Mouse (Mus musculus) urinary bladder, postnatal 36 days (tissue): ENCODE measurements around the gene AI593442.

Source experiments
- DNase-seq, 2 experiments: peaks; one replicate each; pipeline ENCODE4 v3.0.0; 2022; ENCODE audit warnings: low spot score in 2 of 2, mixed read lengths in 1 of 2

The AI593442 gene

DNA sequence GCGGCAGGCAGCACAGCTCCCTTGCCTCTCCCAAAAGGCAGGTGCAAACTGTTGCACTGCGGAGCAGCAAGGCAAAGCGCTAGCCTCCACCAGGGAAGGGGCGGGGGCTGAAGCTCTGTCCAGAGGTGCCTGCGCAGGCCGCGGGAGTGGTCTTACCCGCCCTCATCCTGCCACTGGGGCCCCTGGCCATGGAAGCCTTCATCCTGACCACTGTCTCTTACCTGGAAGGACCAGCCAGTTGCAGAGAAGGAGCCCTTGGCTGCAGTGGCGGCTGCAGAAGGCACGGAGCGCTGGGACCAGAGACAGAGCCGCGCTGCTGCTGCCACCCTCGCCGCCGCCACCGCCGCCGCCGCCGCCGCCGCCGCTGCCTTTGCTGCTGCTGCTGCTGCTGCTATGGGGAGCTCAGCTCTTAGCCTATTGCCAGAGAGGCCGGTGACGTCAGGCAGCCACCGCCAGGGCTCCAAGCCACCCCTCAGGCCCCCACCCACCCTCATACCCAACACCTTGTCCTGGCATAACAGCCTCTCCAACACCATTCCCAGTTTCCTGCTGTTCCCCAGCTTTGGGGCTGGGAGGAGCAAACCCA is at the start of gene AI593442:
AI593442 (minus strand) TSS at position 419 of the 586 bp plus-strand sequence.
- DNase-seq = no peak

DNA sequence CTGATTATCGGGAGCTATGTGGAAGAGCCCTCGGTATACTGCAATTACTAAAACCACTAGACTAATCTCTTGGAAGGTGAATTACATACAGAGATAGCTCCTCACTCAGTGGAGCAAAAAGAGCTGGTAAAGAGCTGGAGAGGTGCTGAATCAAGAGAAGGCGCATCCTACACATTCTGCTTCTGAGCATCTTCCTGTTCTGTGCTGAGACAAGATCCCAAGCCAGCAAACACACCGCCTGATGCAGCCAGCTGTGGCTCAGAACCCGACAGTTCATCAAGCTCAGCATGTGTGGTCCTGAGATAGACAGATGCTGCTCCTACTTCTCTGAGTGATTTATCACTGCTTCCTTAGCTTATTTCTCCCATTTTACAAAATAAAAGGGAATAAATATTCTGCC is 49.2 kb upstream of the AI593442 start:
- DNase-seq = no peak

DNA sequence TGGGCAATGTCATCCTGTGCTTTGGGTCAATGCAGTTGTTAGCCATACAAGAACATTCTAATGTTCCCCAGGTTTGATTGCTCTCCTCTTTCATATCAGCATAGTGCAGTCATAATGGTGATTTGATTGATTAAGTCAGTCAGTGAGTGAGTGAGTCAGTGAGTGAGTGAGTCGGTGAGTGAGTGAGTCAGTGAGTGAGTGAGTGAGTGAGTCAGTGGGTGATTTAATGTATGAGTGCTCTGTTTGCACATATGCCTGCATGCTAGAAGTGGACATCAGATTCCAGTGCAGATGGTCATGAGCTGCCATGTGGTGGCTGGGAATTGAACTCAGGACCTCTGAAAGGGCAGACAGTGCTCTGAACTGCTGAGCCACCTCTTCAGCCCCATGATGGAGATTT is 43.0 kb upstream of the AI593442 start:
- no peak for DNase-seq

DNA sequence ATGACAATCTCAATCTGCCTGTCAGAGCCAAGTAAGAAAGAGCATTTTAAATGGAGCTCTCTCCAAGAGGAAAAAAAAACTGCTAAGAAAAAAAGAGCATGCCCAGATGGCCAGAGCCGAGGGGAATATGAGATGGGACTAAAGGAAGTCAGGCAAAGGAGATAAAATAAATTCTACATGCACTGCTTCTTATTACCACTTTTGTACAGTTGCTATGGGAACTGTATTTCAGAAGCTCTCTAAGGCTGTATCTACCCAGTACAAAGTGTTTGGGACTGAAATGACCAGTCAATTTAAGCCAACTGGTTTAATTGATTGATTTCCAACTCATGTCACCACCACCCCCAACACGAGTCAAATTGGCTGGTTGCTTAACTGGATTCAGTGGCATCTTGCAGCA is 40.0 kb upstream of the AI593442 start:
- DNase-seq = no peak

DNA sequence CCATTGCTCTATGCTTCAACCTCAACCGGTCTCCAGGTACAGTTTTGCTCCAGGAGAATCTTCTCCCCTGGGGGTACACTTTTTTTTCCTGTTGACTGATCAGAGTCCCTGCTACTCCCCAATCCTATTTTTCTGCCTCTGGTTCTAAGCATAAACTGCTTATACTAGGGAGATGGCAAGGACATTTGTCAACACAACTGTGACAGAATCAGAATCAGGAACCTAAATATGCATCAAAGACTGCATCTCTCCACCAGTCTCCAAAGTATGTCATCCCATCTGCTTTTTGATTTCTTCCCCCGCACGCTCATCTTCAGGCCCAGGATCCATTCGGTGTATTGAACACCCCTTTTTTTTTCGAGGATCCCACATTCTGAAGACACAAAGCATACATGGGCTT is 456 bp upstream of the AI593442 start:
- no peak for DNase-seq

DNA sequence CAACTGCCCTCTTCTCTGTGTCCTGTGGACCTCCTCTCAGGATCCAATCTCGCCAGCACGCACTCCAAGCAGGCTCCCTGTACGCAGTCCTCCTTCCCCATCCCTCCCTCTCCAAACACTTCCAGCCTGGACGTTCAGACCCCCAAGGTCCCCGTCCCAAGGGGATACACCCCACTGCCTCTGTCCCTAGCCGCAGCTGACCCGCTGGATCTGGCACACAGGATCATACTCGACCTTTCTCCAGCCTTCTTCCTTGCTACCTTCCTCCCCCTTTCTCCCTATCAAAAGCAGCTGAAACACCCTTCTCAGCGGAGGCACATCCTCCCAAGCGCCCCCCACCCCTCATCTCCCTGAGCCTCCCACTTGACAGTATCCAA is 753 bp downstream of the AI593442 start:
- DNase-seq = no peak

DNA sequence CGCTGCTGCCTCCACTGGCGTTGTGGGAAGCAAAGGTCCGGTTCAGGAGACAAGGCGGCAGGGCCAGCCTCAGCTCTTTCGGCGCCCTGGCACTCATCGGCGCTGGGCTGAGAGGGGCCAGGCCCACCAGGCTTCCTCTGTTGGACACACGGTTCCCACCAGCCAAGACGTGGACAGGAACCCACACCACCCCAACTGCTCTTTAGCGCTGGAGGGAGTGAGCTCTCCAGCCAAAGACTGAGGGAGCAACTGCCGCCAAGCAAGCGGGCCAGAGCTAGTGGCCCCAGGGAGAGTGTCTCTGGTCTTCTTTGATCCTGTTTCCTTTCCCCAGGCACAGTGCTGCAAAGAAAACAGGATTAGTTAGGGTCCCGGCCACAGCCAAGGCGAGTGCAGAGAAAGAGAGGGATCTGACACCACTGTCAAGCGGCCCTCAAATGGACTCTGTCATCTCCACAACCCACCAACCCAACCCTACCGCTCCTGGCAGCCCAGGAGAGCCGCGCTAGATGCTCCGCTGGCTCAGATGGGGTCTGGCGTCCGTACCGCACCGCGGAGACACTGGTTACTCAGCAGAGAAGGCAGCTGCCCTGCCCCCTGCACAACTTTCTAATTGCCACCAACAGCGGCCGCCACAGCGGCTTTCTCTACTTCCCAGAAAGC is 1.3 kb downstream of the AI593442 start:
- DNase-seq = no peak

DNA sequence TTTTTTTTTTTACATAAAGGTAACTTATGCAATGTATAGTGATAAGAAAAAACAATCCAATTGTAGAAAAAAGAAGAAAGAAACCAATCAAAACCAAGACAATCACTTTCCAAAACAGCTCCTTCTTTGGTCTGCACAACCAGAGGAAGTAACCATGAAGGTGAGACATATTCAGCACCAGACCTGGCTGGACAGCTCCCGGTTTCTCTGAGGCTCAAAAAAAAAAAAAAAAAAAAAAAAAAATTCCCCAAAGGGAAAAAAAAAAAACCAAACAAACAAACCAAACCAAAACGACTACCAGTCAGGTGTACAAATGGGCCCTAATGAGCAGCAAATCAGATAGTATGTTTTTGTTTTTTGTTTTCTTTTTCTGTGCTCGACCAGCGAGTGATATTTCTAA is 3.0 kb downstream of the AI593442 start:
- DNase-seq = no peak

DNA sequence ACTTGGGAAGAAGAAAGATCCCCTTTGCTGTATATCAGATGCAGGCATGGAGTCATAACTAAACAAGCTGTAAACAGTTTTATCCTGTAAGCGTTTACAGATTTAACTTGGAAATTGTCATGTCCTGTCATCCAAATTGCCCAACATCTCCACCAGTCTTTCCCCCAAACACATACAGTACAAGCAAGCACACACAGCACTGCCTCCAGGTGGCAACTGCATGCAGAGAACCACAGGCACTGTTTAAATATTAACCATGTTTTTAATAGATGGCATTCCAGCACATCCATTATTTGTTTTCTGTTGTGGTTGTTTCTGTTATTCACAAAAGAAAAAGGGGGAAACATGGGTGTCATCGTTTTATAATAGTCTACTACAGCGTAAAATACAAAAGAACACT is 3.6 kb downstream of the AI593442 start:
- DNase-seq = no peak

DNA sequence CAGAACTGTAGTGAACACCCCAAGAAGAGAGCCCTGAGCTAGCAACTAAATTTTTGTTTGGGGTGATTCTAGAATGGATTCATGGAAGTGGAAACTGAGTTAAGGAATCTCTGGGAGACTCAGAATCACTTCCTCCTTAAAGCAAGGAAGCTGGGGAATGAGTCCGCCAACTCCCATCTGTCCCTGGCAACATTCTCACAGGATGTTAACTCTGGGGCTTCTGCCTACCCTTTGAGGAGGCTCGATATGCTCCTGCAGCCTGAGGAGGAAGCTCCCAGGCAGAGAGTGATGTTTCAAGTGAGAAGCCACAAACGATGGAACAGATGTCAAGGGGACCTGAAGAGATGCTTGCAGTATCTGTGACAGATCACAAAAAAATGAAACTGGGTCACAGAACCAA is 18.2 kb downstream of the AI593442 start:
- DNase-seq = no peak

DNA sequence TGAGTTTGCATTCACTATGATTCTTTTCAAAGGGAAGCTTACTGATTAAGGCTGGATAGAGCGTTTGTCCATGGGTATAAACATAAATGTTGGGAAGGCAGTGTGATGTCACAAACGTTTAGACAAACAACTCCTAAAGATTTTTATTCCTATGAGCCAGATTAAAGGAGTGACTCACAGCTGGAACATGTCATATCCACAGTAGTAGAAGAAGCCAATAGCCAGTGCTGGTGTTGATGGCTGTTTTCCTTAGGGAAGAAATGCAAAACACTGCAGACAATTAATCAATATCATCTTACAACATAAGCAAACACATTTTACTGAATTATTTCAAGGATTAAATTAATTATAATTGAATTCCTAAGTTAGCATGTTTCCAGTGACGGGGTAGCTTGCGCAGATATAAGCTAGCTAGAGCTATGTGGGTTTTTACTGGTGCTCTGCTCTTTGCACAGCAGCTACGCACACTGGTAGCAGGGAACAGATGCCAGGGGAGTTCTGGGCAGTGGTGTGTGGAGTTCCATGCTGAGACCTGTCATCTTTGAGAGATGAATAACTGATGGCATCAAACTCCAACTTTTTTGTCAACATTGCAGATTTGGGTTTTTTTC is 29.1 kb downstream of the AI593442 start:
- DNase-seq = no peak

DNA sequence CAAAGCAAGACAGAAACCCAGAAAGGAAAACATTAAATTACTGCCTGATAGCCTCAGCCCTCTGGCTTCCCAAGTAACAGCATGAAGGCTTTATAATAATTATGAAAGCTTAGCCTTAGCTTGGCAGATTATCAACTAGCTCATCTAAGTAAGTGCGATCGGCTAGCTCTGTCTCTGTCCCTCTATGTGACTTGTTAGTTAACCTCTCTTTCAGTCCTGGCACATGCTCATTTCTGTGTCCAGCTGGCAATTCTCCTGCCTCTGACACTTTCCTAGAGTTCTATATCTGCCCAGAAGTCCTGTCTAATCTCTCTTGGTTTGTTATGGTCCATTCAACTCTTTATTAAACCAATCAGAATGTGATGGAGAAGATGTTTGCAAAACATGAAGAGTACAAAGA is 34.3 kb downstream of the AI593442 start:
- DNase-seq = no peak

DNA sequence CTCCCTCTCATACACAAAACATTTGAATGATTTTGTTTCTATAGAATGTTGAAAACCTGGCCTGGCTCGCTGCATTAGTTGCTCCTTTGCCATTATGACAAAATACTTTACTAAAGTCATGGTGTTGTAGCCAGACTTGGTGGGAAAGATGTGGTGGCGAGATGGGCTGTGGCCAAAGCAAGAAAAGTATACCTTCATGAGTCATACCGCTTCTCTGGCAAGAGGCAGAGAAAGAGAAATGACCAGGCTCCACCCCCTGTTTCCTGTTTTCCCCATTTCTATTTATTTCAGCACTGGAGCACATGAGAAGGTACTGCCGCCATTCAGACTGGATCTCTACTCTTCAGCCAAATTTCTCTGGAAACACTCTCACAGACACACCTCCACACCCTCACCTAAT is 35.0 kb downstream of the AI593442 start:
- DNase-seq = no peak

DNA sequence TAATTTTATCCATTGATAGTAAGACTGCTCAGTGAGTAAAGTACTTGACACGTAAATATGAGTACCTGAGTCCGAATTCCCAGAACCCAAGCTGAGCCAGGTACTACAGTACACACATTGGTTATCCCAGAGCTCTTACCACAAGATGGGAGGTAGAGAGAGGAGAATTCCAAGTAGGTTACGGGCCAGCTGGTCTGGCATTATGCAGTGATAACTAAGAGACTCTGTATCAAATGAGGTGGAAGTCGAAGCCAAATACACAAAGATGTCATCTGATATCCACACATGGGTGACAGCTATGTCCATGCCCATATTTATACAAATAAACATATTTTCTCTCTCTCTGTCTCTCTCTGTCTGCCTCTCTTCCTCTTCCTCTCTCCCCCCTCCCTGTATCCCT is 35.4 kb downstream of the AI593442 start:
- DNase-seq = no peak

DNA sequence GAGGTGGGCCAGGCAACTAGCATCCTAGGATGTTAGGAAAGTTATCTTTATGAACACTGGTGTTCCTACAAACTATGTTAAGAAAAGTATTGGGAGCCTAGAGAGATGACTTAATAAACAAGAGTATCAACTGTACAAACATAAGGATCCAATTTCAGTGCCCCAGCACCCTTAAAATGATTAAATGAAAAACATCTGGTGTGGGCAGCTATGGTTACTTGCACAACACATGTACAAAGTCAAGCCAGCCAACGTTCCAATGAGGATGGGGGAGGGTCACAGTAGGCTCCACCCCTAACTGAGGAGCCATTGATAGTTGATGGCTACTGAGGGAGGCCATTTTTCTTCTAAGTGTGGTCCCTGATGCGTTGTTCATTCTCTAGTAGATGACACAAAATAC is 43.6 kb downstream of the AI593442 start:
- DNase-seq = no peak

DNA sequence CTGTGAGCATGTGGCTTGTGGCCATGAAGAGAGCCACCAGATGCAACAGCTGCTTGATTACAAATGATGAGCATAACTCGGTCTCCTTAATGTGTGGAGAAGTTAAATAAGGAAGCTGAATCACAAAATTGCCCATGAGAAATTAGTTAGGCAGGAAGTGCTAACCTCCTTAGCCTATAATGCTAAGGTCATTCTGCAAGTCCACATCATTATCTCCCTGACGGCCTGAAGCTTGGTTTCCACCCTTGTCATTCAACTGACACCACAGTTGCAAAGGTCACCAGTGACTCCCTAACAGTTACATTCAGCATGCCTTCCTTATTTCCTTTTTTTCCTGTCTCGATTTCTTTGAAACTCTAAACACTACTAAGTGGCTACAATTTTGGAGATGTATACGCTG is 55.7 kb downstream of the AI593442 start:
- no peak for DNase-seq
